Mouse (Mus musculus) liver, postnatal 0 days (tissue): Measurements from ENCODE around the gene Cadm2.

Experiments used
- CTCF ChIP-seq: sonication (generic); IDR thresholded peaks from 2 replicates; pipeline ENCODE4 v1.5.1; 2016; ENCODE audit warnings: antibody characterized with exemption, low read depth
- EP300 ChIP-seq: IDR thresholded peaks from 2 replicates; pipeline ENCODE4 v1.6.1; 2016; ENCODE audit warnings: antibody characterized with exemption, low read depth, mild to moderate bottlenecking

- TF ChIP-seq CTCF (no peak), EP300 (no peak)
Observed at GRCm38 (mm10) chr16:67076169-67076895, 544.4 kb downstream of the Cadm2 start.
